Mouse (Mus musculus): Measurements from ENCODE around the gene Zscan22.

DNA sequence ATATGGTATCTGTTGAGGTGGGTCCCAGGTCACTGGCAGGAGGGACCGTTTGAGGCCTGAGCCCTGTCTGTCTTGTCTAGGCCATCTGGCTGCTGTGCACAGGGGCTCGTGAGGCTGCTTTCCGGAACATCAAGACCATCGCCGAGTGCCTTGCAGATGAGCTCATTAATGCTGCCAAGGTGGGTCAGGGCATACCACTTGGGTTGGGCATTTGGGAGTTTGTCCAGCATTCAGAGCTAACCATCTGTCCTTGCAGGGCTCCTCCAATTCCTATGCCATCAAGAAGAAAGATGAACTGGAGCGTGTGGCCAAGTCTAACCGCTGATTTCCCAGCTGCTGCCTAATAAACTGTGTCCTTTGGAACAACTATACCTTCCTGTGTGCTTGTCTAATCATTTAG, 28.7 kb downstream of the Zscan22 start:
- TF ChIP-seq GATA1 (IDR thresholded peaks at IDR 0.05; ENCODE audit: borderline replicate concordance, low read length) (no peak), FLI1 (IDR thresholded peaks at IDR 0.05; ENCODE audit: low read length) (no peak)
